Mouse (Mus musculus) lung, postnatal 36 days (tissue): ENCODE data around the gene Ccdc8.

Experiments
- DNase-seq: peaks from one replicate; pipeline ENCODE4 v3.0.0; 2022; ENCODE audit warnings: mixed read lengths

The Ccdc8 gene

GRCm38 (mm10) chr7:17015381-17015780 is 22.9 kb downstream of the Ccdc8 start:
- no peak for DNase-seq

- peak; percentile 93 for DNase-seq
Observed at GRCm38 (mm10) chr7:17017036-17017435, 24.5 kb downstream of the Ccdc8 start.

GRCm38 (mm10) chr7:17017921-17018320 is 25.4 kb downstream of the Ccdc8 start:
- no peak for DNase-seq

GRCm38 (mm10) chr7:17019426-17020166 is 27.1 kb downstream of the Ccdc8 start:
- DNase-seq = peak; percentile 8

GRCm38 (mm10) chr7:17022176-17022575 is 29.7 kb downstream of the Ccdc8 start:
- DNase-seq = no peak

- DNase-seq = no peak
Observed at GRCm38 (mm10) chr7:17023701-17024100, 31.2 kb downstream of the Ccdc8 start.

- peak; percentile 76 for DNase-seq
Observed at GRCm38 (mm10) chr7:17024141-17024540, 31.6 kb downstream of the Ccdc8 start.

GRCm38 (mm10) chr7:17024814-17025504 is 32.5 kb downstream of the Ccdc8 start:
- peak; percentile 48 for DNase-seq

- peak; percentile 32 for DNase-seq
Observed at GRCm38 (mm10) chr7:17025505-17025894, 33.0 kb downstream of the Ccdc8 start.

GRCm38 (mm10) chr7:17025896-17026622 is 33.6 kb downstream of the Ccdc8 start:
- DNase-seq = no peak

GRCm38 (mm10) chr7:17026710-17027587 is 34.4 kb downstream of the Ccdc8 start:
- peak; percentile 76 for DNase-seq

GRCm38 (mm10) chr7:17027588-17028343 is 35.3 kb downstream of the Ccdc8 start, which contains the start of gene Ppp5c:
Gene Ppp5c (minus strand): TSS chr7:17027924.
- peak; percentile 92 for DNase-seq

GRCm38 (mm10) chr7:17028923-17029322 is 36.4 kb downstream of the Ccdc8 start:
- no peak for DNase-seq

GRCm38 (mm10) chr7:17030239-17030638 is 37.7 kb downstream of the Ccdc8 start:
- no peak for DNase-seq

- DNase-seq = no peak
Observed at GRCm38 (mm10) chr7:17038018-17038695, 45.6 kb downstream of the Ccdc8 start.

GRCm38 (mm10) chr7:17039373-17039772 is 46.9 kb downstream of the Ccdc8 start:
- no peak for DNase-seq

GRCm38 (mm10) chr7:17045743-17046142 is 53.2 kb downstream of the Ccdc8 start:
- DNase-seq = no peak
